Mouse (Mus musculus): Measurements from ENCODE around the gene Sec61a1.

The Sec61a1 gene

DNA sequence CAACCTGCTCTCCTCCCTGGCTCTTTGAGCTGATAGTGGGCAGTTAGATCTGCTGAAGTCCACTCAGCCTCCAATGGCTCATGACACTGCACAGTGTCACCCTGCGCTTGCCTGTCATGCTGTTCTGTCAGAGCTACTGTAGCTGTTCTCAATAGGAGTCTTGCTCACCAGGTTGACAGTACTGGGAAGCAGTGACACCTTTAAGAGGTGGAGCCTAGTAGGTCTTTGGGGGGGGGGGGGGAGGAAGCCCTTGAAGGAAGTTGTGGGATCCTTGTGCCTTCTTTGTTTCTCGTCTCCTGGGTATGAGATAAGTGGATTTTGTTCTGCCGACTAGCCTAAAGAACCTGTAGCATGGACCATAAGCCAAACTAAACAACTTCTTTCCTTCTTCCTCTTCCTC lies 3.9 kb upstream of the Sec61a1 start:
- in situ Hi-C loops (cut with MboI; ENCODE audit: low pct_unique_long_range_greater_than_20kb in 1 of 2, low sequenced_read_pairs in 2 of 2, unreplicated experiment in 1 of 2), result no loop called here

GRCm38 (mm10) chr6:88521821-88522220 lies 3.1 kb upstream of the Sec61a1 start:
- in situ Hi-C loops (cut with MboI; ENCODE audit: low pct_unique_long_range_greater_than_20kb in 1 of 2, low sequenced_read_pairs in 2 of 2, unreplicated experiment in 1 of 2), result no loop called here

DNA sequence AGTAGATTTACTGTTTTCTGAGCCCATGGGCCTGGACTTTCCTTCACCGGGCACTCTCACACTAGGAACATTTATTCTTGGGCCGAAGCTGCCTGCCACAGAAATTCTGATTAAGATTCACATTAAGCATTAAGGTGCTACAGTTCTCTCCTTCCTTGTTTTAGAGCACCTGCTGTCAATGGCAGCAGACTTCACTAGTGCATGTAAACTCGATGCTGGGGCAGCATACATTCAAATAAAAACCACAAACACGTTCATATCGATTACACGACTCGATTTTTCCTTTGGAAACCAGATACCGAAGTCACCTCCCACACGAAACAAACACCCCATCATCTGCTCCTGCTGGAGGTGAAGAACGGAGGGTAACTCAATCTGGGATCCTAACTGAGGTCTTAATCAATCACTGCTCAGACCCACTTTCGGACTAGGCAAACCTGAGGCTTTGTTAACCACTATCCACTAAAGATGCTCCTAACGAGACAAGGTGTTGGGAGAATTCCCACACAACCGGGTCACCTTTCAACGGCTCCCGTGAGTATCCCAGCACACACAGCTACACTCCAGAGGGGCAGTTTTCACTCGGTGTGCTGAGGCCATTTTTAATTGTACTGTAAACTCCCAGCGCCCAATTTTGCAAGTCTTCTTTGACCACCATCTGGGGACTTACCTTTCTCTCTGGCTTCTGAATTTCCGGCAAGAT lies 853 bp downstream of the Sec61a1 start:
- in situ Hi-C loops (cut with MboI; ENCODE audit: low pct_unique_long_range_greater_than_20kb in 1 of 2, low sequenced_read_pairs in 2 of 2, unreplicated experiment in 1 of 2), result no loop called here

DNA sequence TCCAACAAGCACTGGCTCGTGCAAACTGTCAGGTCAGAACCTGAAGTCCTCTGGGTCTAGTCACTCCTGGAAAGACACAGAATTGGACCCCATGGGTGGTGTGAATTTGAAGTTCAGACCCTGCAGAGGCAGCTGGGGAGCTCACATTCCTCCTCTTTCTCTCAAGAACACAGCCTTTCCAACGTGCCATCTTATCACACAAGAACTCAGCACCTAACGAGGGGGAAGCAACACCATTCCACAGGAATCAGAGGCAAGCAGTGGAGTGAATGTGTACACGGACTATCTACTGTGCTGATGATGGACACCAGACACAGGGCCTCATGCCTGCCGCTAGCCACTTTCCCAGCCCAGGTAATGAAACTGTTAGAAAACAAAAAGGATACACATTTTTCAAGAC lies 2.0 kb downstream of the Sec61a1 start:
- in situ Hi-C loops (cut with MboI; ENCODE audit: low pct_unique_long_range_greater_than_20kb in 1 of 2, low sequenced_read_pairs in 2 of 2, unreplicated experiment in 1 of 2), result no loop called here

DNA sequence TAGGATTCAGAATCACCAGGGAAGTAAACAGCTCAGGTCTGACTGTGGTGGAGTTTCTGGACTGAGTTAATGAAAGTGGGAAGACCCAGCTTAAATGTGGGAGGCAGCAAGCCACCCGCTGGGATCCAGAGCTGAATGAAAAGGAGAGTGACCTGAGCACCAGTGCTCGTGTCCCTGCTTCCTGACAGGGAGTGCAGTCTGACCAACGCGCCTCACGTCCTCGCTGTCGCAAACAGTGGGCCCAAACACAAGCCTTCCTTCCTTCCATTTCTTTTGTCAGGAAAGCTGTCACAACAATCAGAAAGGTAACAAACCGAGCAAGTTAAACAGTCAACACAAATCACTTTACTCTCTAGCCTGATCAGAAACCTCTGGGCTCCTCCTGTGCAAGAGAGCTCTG lies 2.7 kb downstream of the Sec61a1 start:
- in situ Hi-C loops (cut with MboI; ENCODE audit: low pct_unique_long_range_greater_than_20kb in 1 of 2, low sequenced_read_pairs in 2 of 2, unreplicated experiment in 1 of 2), result no loop called here

DNA sequence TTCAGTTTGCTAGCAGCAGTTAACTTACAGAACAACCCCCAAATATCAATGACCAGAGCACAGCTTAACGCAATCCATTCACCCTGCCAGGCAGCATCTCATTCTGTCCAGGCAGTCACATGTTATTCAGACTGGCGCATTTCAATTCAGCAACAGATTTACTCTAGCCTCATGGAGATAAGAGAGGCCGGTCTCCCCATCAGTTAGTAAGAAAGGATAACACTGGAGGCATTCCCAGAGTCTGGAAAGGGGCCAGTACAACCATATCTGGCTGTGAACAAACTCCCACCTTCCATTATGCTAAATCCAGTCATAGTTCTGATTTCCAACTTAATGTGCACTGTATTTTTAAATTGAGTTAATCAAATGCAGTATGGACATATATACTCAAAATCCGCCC lies 4.2 kb downstream of the Sec61a1 start:
- in situ Hi-C loops (cut with MboI; ENCODE audit: low pct_unique_long_range_greater_than_20kb in 1 of 2, low sequenced_read_pairs in 2 of 2, unreplicated experiment in 1 of 2), result no loop called here

DNA sequence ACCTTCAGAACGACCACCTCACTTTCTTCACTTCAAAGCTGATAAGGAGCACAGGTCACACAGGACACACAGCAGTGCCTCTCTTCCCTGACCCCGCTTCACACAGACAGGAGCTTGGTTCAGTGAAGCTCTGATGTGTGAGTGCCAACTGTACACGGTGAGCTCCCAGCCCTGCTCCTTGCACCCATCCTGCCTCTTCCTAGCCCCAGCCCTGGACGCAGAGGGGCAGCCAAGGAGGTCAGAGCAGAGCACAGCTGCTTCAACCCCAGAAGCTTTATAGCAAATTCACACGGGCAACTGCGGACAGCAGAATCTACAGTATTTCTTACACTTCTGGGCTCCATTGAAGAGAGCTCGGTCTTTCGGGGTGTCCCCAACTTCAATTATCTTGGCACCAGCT lies 4.7 kb downstream of the Sec61a1 start:
- in situ Hi-C loops (cut with MboI; ENCODE audit: low pct_unique_long_range_greater_than_20kb in 1 of 2, low sequenced_read_pairs in 2 of 2, unreplicated experiment in 1 of 2), result no loop called here

DNA sequence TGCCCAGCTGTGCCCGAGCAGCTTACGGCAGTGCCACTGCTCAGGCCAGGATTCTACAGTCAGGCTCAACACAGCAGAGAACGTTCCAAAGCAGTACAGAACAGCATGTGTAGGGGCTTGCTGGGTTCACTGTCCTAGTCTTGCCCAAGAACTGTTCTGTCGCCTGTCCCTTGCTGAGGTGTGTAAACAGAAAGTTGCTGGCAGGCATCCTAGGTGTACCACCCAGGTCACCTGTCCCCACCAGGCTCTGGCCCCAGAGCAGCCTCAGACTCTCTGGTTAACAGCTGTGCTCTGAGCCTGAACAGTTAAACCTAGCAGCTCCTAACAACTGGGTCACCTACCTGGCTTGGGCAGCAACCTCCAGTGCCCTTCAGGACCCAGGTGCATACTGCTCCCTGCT lies 15.7 kb downstream of the Sec61a1 start:
- in situ Hi-C loops (cut with MboI; ENCODE audit: low pct_unique_long_range_greater_than_20kb in 1 of 2, low sequenced_read_pairs in 2 of 2, unreplicated experiment in 1 of 2), result loop anchor here (10.0 kb wide), 1 partner anchor 318 kb away; no protein-coding TSS in a partner anchor

DNA sequence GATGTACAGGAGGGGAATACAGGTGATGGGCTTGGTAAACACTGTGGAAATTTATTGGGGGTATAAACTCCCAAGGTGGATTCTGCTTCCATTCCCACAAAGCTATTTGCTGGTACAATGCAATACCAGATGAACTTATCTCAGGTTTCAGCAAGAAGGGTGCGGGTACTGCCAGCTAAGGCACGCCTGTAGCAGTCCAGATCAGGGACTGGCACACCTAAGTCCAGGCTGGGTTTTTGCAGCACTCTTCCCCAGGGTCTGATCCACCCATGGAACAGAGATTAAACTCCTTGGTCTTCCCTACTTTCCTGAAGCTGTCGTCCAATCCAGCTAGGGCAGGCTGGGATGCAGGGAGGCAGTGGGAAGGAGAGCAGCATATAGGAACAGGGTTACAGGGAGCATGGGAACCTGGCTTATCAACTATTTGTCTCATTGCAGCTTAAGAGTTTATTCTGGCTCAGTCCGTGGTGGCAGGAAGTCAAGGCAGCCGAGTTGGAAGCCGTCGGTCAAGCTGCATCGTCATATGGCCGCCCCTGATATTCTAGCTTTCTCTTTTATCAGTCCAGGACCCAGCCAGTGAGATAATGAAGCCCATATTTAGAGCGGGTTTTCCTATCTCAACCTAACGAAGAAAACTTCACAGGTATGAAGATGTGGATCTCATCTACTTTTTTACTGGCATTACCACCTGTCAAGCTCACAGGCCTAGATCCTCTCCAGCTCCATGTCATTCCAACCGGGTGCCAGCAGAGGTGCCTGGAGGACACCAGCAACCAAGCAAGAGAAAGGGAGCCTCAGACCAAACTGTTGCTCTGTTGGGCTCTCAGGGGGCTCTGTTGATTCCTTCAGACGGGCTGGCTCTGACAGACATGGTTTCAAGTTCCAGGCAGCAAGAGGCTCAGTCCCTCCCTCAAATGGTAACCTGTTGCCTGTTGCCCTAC lies 16.4 kb downstream of the Sec61a1 start:
- in situ Hi-C loops (cut with MboI; ENCODE audit: low pct_unique_long_range_greater_than_20kb in 1 of 2, low sequenced_read_pairs in 2 of 2, unreplicated experiment in 1 of 2), result loop anchor here (10.0 kb wide), 1 partner anchor 317 kb away; no protein-coding TSS in a partner anchor

- in situ Hi-C loops (cut with MboI; ENCODE audit: low pct_unique_long_range_greater_than_20kb in 1 of 2, low sequenced_read_pairs in 2 of 2, unreplicated experiment in 1 of 2), result loop anchor here (10.0 kb wide), 1 partner anchor 316 kb away; no protein-coding TSS in a partner anchor
Measured at GRCm38 (mm10) chr6:88500405-88500767, 18.3 kb downstream of the Sec61a1 start.

DNA sequence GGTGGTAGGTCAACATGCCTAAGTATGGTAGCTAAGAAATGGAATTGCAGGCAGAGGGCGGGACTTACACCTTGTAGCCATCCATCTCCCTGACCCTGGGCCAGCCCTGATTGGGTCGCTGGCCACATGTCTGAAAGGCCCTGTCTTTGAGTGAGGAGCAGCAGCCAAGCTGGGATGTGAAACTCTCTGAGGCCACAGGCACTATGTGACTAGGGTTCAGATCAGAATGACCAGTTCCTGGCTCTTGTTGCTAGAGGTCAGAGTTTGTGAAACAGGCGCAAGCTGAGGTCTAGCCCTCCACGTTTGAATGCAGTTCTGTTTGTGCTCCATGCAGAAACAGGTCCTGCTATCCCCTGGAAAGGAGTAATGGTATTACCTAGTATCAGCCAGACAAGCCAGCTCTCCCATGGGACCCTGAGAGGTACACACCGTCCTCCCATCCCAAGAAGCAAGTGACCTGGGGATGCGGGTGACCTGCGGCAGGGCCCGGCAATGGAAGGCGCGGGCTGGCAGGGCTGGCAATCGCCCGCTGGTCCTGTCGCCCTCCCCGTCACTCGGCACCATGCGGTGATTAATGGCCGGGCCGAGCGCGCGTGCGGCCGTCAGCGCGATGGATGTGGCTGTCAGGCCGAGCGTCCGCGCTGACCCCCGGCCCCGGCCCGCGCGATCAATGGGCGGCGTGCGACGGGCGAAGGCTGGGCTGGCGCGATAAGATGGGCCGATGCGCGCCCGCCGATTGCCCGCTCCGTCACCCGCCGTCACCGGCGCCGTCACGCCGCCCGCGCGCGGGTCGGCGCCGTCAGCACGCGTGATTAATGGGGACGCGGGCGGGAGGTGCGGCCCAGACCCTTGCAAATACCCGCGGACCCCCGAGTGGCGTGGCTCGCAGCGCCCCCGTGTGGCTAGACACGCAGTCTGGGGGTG lies 19.0 kb downstream of the Sec61a1 start:
- in situ Hi-C loops (cut with MboI; ENCODE audit: low pct_unique_long_range_greater_than_20kb in 1 of 2, low sequenced_read_pairs in 2 of 2, unreplicated experiment in 1 of 2), result loop anchor here (10.0 kb wide), 1 partner anchor 315 kb away; no protein-coding TSS in a partner anchor

DNA sequence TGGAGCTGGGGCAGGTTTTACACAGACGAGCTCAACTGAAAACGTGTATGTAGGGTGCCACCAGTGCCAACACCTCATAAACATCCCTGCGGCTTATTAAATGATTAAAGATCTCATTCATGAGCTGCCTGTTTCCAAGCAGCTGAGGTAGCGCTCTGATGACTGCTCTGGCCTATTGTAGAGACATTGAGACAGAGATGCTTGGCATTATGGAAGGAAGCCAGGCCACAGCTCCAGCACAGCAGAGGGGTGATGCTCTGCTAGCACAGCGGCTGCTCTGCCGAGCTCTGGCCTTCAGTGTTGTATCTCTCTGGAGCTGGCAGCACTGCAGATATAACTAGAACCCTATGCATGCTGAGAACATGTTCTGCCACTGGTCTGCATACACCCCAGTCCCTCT lies 25.0 kb downstream of the Sec61a1 start:
- in situ Hi-C loops (cut with MboI; ENCODE audit: low pct_unique_long_range_greater_than_20kb in 1 of 2, low sequenced_read_pairs in 2 of 2, unreplicated experiment in 1 of 2), result no loop called here

DNA sequence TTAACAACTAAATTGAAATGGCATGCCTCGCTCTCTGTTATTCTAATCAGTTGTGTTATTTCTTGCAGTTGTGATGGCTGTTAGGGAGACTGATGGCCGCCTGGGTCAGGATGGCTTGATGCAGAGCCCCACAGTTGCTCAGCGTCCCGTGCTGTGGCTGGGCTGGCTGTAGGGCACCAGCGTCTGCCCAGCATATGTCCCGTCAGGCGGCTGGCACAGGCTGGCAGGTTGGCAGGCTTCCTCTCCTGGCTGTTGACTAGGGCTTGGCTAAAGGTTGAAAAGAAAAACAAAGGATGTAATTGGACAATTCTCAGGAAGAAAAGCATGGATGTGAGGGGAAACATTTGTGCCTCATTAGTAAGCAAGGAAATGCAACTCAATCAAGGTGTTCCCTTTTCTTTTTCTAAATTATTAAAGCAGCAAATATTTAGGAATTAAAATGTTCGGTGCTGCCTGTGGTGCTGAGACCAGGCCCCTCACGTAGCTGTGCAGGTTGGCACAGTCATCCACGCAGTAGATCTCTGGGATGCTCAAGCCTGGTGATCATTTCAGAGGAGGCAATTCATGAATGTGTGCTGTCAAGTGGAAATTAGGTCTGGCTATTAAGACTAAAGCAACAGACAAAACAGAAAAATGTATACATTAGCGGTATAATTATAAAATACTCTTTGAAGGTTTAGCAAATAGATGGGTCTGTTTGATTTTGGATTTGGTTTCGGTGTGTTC lies 27.9 kb downstream of the Sec61a1 start:
- in situ Hi-C loops (cut with MboI; ENCODE audit: low pct_unique_long_range_greater_than_20kb in 1 of 2, low sequenced_read_pairs in 2 of 2, unreplicated experiment in 1 of 2), result no loop called here

GRCm38 (mm10) chr6:88489834-88490233 lies 28.9 kb downstream of the Sec61a1 start:
- in situ Hi-C loops (cut with MboI; ENCODE audit: low pct_unique_long_range_greater_than_20kb in 1 of 2, low sequenced_read_pairs in 2 of 2, unreplicated experiment in 1 of 2), result no loop called here

DNA sequence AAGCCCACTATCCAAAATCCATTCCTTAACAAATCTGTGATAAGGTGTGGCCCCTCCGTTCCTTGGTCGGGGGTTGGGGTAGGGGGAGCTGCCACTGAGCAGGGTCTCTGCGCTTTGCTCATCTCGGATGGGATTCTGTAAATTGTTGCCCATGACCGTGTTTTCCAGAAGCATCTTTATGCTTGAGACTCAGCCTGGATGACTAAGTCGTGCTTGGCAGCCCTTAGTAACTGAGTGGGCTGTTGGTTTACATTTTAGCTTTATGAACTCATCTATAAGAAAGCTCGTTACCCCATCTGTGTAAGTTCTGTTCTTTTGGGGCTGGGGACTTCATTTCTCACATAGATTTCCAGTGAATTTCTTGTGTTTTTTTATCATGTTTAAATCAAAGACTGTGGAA lies 29.7 kb downstream of the Sec61a1 start:
- in situ Hi-C loops (cut with MboI; ENCODE audit: low pct_unique_long_range_greater_than_20kb in 1 of 2, low sequenced_read_pairs in 2 of 2, unreplicated experiment in 1 of 2), result no loop called here

GRCm38 (mm10) chr6:88486893-88487292 lies 31.8 kb downstream of the Sec61a1 start:
- in situ Hi-C loops (cut with MboI; ENCODE audit: low pct_unique_long_range_greater_than_20kb in 1 of 2, low sequenced_read_pairs in 2 of 2, unreplicated experiment in 1 of 2), result no loop called here

GRCm38 (mm10) chr6:88485378-88485777 lies 33.3 kb downstream of the Sec61a1 start:
- in situ Hi-C loops (cut with MboI; ENCODE audit: low pct_unique_long_range_greater_than_20kb in 1 of 2, low sequenced_read_pairs in 2 of 2, unreplicated experiment in 1 of 2), result no loop called here

DNA sequence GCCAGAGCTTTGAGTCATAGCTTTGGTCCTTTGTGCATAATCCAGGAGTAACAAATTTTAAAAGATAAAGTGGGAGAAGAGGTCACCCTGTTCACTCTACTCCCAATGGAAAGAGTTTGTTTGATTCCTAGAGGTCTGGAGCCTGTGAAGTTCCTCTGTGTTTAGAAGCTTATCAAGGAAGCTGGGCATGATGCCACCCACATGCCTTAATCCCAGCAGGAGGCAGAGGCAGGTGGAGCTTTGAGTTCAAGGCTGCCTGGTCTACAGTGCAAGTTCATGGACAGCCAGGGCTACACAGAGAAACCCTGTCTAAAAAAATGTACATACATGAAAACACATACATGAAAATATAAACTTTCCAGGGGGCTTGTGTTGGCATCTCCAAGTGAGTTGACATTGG lies 34.8 kb downstream of the Sec61a1 start:
- in situ Hi-C loops (cut with MboI; ENCODE audit: low pct_unique_long_range_greater_than_20kb in 1 of 2, low sequenced_read_pairs in 2 of 2, unreplicated experiment in 1 of 2), result no loop called here

All from mouse embryonic stem cell (cell line).